Mouse (Mus musculus): ENCODE data around the gene Zfp334.

Zfp334 gene

DNA sequence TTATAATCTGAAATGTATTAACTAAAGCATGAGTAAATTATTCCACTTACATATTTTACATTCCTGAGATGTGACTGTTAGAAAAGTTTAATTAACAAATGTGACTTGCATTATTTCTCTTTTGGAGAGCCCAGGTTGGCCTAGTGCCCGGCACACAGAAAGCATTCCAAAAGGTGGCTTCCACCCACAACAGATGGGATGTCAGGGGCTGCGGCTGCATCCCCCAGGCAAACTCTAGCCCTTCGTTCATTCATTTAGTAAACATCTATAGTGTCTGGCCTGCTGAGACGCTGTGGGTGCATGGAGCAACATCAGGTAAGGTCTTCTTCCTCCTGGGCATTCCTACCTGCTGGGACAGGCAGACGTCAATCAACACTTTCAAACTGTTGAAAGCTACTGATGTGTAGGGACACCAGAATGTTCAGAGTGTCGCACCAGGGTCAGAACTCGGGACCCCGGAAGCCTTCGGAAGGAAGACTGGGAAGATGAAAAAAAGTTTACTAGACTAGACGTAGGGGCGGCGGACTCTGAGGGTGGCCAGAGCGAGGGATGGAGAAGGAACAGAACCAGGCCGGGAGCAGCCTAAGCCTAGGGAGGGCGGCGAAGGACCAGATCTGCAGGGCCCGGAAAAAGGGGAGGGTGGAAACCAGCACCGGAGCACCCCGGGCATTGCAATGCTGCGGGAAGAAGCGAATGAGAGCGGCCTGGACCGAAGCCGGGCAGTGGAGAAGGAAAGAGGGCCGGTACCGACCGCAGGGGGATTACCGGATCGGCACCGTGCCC, 62.3 kb downstream of the Zfp334 start:
- no peak for DNase-seq (ENCODE audit: inconsistent age in 2 of 2, low spot score in 1 of 2)

All from adrenal gland, adult (tissue).